Mouse (Mus musculus): Measurements from ENCODE around the gene Zfp335.

- no peak for TF ChIP-seq CTCF (IDR thresholded peaks at IDR 0.05; ENCODE audit: low read depth)
- TF ChIP-seq EP300 (IDR thresholded peaks at IDR 0.05; ENCODE audit: low read depth) = no peak
Measured at GRCm38 (mm10) chr2:164947506-164947905, 35.9 kb upstream of the Zfp335 start.
